Mouse (Mus musculus): Measurements from ENCODE around the gene Olfr531.

Gene Olfr531

DNA sequence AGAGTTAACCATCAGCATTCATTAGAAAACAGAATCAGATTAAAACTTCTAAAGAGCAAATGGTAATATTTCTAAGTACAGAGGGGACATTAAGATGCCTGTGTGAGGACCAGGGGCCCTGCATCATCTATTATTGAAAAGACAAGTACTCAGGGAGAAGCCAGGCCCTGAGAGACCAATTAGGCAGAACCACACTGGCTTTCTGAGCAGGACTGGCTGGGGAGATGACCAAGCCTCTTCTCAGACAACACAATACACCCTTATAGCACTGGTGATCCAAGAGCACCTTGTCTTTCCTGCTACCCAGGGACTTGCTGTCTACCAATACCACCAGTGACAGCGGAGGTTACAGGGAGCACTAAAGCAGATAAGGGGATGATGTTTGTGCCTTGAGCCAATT lies at the start of gene Olfr531:
Gene Olfr531, minus strand, starts transcription at position 101 of the 400 bp plus-strand sequence.
- WGBS, result 90% methylated on average over 1 of the region's 1 CpGs

DNA sequence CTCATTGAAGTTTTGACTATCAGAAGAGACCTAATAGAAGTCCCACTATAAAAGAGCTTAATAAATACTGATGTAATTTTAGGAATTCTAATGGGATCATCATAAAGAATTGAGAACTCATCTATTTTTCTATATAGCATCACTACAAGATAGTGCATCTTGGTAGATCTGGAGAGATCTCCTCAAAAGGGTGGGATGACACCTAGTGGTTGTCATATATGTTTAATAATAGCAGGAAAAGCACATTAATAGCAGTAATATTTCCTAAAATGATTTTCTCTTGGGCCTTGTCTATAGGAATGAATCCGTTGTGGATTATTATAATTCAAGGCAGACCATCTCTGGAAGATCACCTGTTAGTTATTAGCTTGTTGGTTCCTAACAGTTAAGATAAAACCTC lies 40.4 kb upstream of the Olfr531 start:
- WGBS, result 77% methylated on average over 1 of the region's 1 CpGs

DNA sequence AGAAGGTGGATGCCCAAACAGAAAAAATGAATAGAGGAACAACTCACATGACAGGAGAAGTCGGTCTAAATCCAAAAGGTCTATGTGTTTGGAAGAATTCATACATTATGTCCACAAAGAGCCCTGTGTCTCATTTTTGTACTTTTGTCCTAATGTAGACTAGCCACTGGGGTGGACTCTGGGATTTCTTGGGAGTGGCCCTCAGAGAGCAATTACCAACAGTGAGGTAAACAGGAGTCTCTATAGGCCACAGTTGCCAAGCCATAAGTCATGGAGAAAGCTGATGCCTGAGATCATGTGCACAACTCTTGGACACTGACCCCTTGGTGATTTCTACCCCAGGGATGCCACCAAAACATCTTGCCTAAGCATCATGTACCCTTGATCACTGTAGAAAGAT lies 18.8 kb upstream of the Olfr531 start, which contains the start of gene Olfr532:
Gene Olfr532, minus strand, starts transcription at position 101 of the 400 bp plus-strand sequence.
- WGBS, result 97% methylated on average over 1 of the region's 1 CpGs

DNA sequence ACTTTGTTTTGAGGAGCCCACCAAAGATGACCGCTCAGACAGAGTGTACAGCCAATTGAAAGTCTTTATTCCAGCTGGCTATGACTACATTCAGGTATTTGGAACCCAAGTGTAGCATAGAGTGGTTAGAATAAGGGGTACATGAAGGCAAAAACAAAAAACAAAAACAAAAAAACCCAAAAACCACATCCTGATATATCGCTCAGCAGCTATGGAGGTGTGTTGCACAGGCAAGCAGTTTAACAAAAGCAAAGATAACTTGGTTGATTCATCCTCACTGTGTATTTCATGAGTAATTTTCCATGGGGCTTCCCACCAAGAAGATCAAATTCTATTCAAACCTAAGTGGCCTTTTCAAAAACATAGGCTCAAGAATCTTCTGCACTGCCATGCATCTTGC lies 25.8 kb downstream of the Olfr531 start:
- 94% methylated on average over 2 of the region's 2 CpGs for WGBS

DNA sequence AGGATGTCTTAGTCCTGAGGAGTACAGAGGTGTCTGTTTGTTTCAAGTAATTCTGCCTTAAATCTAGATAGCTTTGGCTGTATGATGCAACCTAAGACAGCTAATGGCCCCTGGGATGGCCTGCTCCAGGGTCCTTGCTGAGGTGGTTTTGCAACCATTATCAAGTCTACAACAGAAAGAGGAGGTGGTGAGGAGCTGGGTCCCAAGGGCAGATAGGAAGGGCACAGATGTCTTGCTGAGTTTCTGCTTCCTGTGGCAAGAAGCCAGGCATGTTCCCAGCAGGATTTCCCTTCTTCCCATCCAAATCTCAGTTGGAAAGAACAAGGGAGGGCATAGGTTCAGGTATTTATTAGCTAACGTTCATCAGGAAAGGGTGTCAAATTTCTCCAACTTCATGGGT lies 26.5 kb downstream of the Olfr531 start, which contains the start of gene Olfr530:
Gene Olfr530, minus strand, starts transcription at position 101 of the 400 bp plus-strand sequence.
- WGBS, result 58% methylated on average over 1 of the region's 1 CpGs

DNA sequence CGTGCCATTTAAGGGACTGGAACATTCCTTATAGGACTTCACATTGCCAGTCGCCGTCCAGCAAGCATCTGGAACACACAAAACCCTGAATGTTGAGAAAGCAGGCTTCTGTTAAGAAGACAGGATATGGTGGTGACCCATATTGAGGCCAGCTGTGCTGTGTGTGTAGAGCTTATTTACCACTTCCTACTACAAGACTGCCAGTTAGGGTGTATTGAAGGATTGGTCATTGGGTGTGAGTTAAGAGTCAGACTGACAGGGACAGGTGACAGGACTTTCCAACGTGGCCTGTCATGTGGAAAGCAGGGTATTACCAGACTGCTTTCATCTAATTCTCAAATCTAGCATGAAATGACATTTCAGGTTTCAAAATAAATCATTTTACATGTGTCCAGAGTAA lies 28.4 kb downstream of the Olfr531 start:
- WGBS, result 84% methylated on average over 4 of the region's 4 CpGs

DNA sequence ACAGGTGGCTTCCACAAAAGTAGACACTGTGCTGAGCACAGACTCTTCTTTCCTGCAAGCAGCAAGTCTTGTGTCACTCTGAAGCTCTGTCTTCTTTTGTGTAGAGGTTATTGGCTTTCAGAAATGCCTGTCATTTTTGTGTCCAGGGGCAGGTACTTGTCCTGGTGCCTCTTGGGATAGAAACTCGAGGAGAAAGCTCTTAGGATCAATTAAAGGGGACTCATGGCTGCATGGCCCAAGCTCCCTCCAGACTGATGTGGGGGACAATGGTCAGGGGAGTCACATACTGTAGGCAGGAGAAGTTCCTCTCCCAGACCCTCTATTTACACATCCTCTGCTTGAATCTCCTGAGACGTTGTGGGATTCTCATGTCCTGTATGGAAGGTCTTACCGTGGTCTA lies 41.1 kb downstream of the Olfr531 start, which contains the start of gene Olfr60:
Gene Olfr60, minus strand, starts transcription at position 101 of the 400 bp plus-strand sequence.
- WGBS, result 76% methylated on average over 3 of the region's 3 CpGs
